Mouse (Mus musculus) lung, postnatal 0 days (tissue): Measurements from ENCODE around the gene Lad1. TPM values are rescaled to one million over a fixed set of nuclear protein-coding genes. Genes with fewer than 3 reads are reported as not detected.

Source experiments
- ATAC-seq: fragments of 200-750 bp; cut with Nextera tagmentation; 2 replicates; pipeline ENCODE4 v1.8.0; 2017; ENCODE audit warnings: moderate library complexity
- DNase-seq: peaks from one replicate; pipeline ENCODE4 v3.0.0-alpha.2; 2016; ENCODE audit warnings: low spot score
- H3K27ac ChIP-seq: fragments of 300-500 bp; sonication (generic); 2 replicates; pipeline ENCODE4 v1.5.1; 2014; ENCODE audit warnings: antibody characterized with exemption, mild to moderate bottlenecking, low read length, mixed read lengths
- H3K27me3 ChIP-seq: fragments of 300-500 bp; sonication (generic); replicated peaks from 2 replicates; pipeline ENCODE4 v1.6.1; 2014; ENCODE audit warnings: low read length, mixed read lengths; ENCODE audit not compliant: insufficient read depth
- H3K36me3 ChIP-seq: fragments of 300-500 bp; sonication (generic); 2 replicates; pipeline ENCODE4 v1.6.1; 2014; ENCODE audit warnings: low read length, mixed read lengths; ENCODE audit not compliant: insufficient read depth
- H3K4me1 ChIP-seq: fragments of 300-500 bp; sonication (generic); 2 replicates; pipeline ENCODE4 v1.6.1; 2014; ENCODE audit warnings: antibody characterized with exemption, low read depth, low read length, mixed read lengths; ENCODE audit not compliant: insufficient read depth
- H3K4me2 ChIP-seq: fragments of 300-500 bp; sonication (generic); replicated peaks from 2 replicates; pipeline ENCODE4 v1.6.1; 2014; ENCODE audit warnings: low read depth, mild to moderate bottlenecking, low read length, moderate library complexity, mixed read lengths
- H3K4me3 ChIP-seq: fragments of 300-500 bp; sonication (generic); 2 replicates; pipeline ENCODE4 v1.5.1; 2014; ENCODE audit warnings: low read depth, low read length
- H3K9ac ChIP-seq: fragments of 300-500 bp; sonication (generic); replicated peaks from 2 replicates; pipeline ENCODE4 v1.6.1; 2014; ENCODE audit warnings: low read depth, mild to moderate bottlenecking
- H3K9me3 ChIP-seq: fragments of 300-500 bp; sonication (generic); 2 replicates; pipeline ENCODE4 v1.6.1; 2016; ENCODE audit warnings: low read length, mixed read lengths
- CTCF ChIP-seq: IDR thresholded peaks from 2 replicates; pipeline ENCODE4 v1.5.1; 2016; ENCODE audit warnings: antibody characterized with exemption, mild to moderate bottlenecking
- EP300 ChIP-seq: IDR thresholded peaks from 2 replicates; pipeline ENCODE4 v1.6.1; 2016; ENCODE audit warnings: antibody characterized with exemption, mild to moderate bottlenecking, control low read depth
- WGBS: fragments of 180-500 bp; shearing (Covaris S2); extraction: QIAGEN DNeasy Blood & Tissue Kit; methylation state at CpG from one replicate; pipeline ENCODE4 v1.1.7; 2014; 5-methylcytosine and 5-hydroxymethylcytosine counted together
- polyA plus RNA-seq: library from polyadenylated mRNA; unstranded; fragments of >200 nt; fragmentation: Nextera tagmentation; extraction: Ambion mirVana; gene quantifications from 2 replicates; pipeline ENCODE4 v1.2.1, GENCODE M21; 2015

The Lad1 gene
- 4.4 and 6.0 TPM in 2 replicates for polyA plus RNA-seq

DNA sequence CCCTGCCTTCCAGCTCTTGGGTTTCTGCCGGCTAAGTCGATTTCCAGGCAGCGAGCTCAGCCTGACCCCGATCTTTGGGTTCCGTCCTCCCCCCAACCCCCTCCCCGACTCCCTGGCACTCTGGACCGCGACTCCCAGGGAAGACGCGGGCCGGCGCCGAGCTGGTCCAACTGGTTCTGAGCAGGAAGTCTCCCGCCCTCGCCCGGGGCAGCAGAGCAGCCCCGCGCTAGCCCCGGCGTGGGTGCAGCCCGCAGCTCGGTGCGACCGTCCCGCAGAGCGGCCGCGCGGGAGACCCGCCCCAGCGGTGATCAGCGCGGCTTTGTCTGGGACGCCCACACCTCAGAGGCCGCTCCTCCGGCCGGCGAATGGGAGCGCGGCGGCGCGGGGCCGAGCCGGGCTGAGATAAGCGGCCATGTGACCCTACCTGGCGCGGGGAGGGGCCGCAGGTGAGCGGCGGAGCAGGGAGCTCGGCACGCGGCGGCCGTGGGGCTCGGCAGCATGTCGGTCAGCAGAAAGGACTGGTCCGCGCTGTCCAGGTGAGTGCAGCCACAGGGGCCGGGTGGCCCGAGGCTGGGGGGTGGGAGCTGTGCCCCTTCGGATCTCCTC lies at the start of gene Lad1:
Lad1 (plus strand) TSS at position 118 of the 606 bp plus-strand sequence.
- ATAC-seq = peak; percentile 89
- no peak within 1 kb of the TSS for H3K27ac ChIP-seq
- H3K9ac ChIP-seq = peak within 1 kb of the TSS; percentile 4; the same call in 1 of the 2 replicates
- peak within 1 kb of the TSS; percentile 48 for H3K4me3 ChIP-seq
- no peaks in the 10 kb centered on the region for H3K36me3 ChIP-seq
- 3% methylated on average over 62 of the region's 63 CpGs for WGBS
- DNase-seq = peak; percentile 75
- peaks cover 9% of the 10 kb centered on the region for H3K27me3 ChIP-seq
- no peaks in the 10 kb centered on the region for H3K4me1 ChIP-seq
- H3K9me3 ChIP-seq = no peaks in the 10 kb centered on the region
- TF ChIP-seq EP300 (no peak), CTCF (no peak)
- H3K4me2 ChIP-seq = peak within 1 kb of the TSS; percentile 86

DNA sequence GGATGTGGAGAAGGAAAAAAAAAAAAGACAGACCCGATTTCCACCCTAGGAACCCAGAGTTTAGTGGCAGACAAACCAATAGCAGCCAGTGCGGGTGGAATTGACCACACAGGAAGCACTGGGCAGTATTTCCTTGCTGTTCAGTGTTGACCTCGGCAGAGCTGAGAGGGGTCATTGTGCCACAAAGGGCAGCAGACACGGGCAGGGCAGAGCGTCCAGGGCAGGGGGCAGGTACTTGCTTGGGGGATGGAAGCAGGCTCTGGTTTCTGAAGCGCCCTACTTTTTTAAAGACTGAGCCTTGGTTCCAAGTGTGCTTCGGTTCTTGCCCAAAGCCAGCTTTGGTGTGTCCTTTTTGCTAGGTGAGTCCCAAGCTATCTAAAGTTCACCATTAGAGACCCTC lies 48.2 kb upstream of the Lad1 start:
- 67% methylated on average over 7 of the region's 7 CpGs for WGBS
- H3K4me1 ChIP-seq = peaks cover 13% of the 10 kb centered on the region; the same call in 1 of the 2 replicates
- ATAC-seq = no peak
- H3K4me3 ChIP-seq = no peak overlapping the region
- no peak overlapping the region for H3K4me2 ChIP-seq
- TF ChIP-seq CTCF (no peak), EP300 (no peak)
- H3K9ac ChIP-seq = no peak overlapping the region
- H3K9me3 ChIP-seq = no peaks in the 10 kb centered on the region
- no peak for DNase-seq
- H3K36me3 ChIP-seq = no peaks in the 10 kb centered on the region
- H3K27ac ChIP-seq = 0 out of 2 replicates have a peak overlapping the region, but pooled peaks have one; percentile 51
- no peaks in the 10 kb centered on the region for H3K27me3 ChIP-seq

DNA sequence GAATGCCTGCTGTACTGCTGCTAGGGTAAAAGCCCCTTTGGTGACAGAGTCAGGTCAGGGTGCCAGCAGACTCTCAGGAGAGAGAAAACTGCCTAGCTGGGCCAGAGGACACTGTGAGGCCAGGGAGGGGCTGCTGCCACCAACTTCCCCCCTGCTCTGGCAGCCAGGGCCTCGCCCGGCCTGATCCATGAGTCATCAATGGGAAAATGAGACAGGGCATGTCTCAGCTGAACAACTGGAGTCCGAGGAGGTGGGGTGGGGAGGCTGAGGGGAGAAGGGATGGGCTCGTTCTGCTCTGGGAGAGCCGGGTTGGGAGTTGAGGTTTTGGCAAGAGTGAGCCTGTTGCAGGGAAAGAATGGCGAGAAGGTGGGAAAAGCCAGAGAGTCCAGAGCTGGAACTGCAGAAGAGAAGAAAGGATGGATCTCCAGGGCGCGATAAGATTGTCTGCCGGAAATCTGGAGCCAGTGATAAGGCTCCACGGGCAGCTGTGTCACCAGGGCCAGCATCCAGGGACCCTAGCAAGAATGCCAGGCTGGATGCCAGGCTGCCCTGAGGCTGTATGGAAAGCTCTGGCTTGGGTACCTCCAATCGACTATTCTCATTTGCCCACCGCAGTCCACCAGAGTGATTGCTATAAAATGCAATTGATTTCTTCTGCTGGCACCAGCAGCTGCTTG lies 47.4 kb upstream of the Lad1 start:
- Histone ChIP-seq H3K36me3 (no peaks in the 10 kb centered on the region), H3K4me1 (peaks cover 7% of the 10 kb centered on the region; the same call in 1 of the 2 replicates), H3K9me3 (no peaks in the 10 kb centered on the region), H3K9ac (no peak overlapping the region), H3K4me2 (no peak overlapping the region), H3K4me3 (no peak overlapping the region), H3K27me3 (no peaks in the 10 kb centered on the region), H3K27ac (no peak overlapping the region)
- 45% methylated on average over 12 of the region's 12 CpGs for WGBS
- no peak for TF ChIP-seq CTCF
- TF ChIP-seq EP300 = no peak; the same call in 1 of the 2 replicates
- ATAC-seq (peak; percentile 78), DNase-seq (peak; percentile 75)

DNA sequence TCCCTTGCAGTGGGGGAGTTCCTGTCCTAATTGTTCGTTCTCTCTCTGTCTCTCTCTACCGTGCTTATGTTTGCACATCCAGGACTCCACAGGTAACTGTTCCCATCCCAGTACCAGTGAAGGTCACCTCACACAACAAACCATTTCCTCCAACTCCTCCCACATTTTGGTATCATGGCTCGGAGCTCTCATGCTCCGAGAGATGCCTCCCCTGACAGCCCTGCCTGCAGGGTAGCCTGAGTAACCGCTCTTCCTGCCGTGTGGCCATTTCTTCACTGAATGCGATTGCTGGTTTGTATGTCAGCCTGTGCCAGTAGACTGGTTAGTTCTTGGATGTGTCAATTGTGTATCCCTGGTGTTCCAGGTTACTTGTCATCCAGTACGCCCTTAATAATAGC lies 46.8 kb upstream of the Lad1 start:
- no peak for DNase-seq
- no peaks in the 10 kb centered on the region for H3K36me3 ChIP-seq
- H3K4me1 ChIP-seq = peaks cover 5% of the 10 kb centered on the region; the same call in 1 of the 2 replicates
- no peaks in the 10 kb centered on the region for H3K9me3 ChIP-seq
- no peak overlapping the region for H3K9ac ChIP-seq
- no peak for TF ChIP-seq EP300
- no peak for TF ChIP-seq CTCF
- no peak for ATAC-seq
- no peak overlapping the region for H3K4me2 ChIP-seq
- 75% methylated on average over 8 of the region's 8 CpGs for WGBS
- no peak overlapping the region for H3K27ac ChIP-seq
- no peak overlapping the region for H3K4me3 ChIP-seq
- no peaks in the 10 kb centered on the region for H3K27me3 ChIP-seq

DNA sequence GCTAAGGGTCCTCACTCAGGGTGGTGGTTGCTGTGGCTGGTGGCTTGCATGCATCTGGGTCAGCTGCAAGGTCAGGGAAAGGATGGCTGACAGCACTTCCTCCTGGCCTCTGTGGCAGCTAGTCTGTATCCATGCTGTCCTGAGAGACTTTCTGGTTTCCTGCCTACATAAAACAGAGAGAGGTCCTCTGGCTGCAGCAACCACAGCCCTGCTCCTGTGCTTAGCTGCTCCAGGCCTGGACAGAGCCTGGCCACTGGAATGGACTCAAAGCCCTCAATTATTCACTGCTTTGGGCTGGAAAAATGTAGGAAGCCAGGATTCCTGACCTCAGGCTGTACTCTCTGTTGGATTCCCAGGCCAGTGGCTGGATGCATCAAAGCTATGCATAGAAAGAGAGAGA lies 41.8 kb upstream of the Lad1 start:
- ATAC-seq (no peak), DNase-seq (no peak)
- Histone ChIP-seq H3K4me2 (no peak overlapping the region), H3K36me3 (no peaks in the 10 kb centered on the region), H3K4me1 (peaks cover 5% of the 10 kb centered on the region; the same call in 1 of the 2 replicates), H3K9me3 (no peaks in the 10 kb centered on the region), H3K27ac (no peak overlapping the region), H3K4me3 (no peak overlapping the region), H3K27me3 (no peaks in the 10 kb centered on the region), H3K9ac (no peak overlapping the region)
- no peak for TF ChIP-seq EP300
- no peak for TF ChIP-seq CTCF

DNA sequence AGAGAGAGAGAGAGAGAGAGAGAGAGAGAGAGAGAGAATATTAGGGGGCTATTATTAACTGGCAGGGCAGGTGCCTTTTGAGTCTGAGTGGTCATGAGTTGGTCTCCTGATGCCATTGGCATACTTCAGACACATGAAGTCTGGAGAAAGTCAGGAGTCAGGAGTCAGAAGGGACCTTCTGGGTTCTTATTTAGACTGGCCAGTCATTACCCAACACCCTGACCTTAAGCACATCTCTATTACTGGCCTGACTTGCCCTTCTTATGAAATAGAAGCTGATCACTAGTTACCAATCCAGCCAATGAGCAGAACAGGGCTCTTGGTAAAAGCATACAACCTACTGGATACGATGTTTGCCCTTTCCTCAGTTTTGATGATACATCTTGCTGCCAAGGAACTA lies 41.4 kb upstream of the Lad1 start:
- ATAC-seq = no peak
- no peak overlapping the region for H3K4me3 ChIP-seq
- H3K27me3 ChIP-seq = no peaks in the 10 kb centered on the region
- H3K36me3 ChIP-seq = no peaks in the 10 kb centered on the region
- H3K9me3 ChIP-seq = no peaks in the 10 kb centered on the region
- no peak for TF ChIP-seq EP300
- TF ChIP-seq CTCF = no peak
- no peak overlapping the region for H3K27ac ChIP-seq
- 89% methylated on average over 1 of the region's 1 CpGs for WGBS
- H3K9ac ChIP-seq = no peak overlapping the region
- no peak for DNase-seq
- peaks cover 5% of the 10 kb centered on the region; the same call in 1 of the 2 replicates for H3K4me1 ChIP-seq
- H3K4me2 ChIP-seq = no peak overlapping the region
